Mouse (Mus musculus) adipocyte (in vitro differentiated cells): ENCODE measurements around the gene Cnn3.

Source experiments
- DNase-seq: peaks from one replicate; pipeline ENCODE4 v3.0.0-alpha.2; 2016; ENCODE audit warnings: low spot score

The Cnn3 gene

DNA sequence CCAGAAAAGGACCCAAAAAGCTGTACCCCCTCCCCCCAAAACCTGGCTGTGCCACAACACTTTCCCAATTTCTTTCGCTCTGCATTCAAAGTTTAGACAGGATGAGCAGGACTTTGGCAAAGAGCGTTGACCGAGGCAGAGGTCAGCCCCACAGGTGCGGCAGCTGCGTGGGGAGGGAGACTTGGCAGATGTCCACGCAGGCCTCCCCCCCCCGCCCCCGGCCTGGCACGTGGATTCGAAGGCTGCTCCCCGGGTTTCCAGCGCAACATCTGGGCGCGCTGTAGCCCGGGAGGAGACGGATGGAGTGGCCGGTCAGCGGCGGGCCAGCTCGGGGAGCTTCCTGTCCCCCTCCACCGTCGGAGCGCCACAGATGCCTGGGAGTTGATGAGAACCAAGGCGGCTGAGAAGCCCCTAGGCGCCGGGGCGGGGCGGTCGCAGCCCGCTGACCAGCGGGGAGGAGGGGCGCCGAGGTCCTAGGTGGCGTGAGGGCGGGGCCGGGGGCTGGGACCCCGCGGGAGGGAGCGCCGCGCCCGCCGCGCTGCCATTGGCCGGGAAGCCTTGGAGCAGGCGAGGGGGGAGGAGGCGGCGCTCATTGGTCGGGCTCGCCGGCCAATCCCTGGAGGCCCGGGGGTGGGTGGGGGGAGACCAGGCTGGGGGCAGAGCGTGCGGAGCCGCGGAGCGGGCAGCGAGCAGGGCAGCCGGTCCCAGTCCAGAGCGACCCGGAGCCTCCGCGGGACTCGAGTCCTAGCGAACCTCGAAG lies at the start of gene Cnn3:
Gene Cnn3, plus strand, starts transcription at position 637 of the 760 bp plus-strand sequence.
- peak; percentile 81 for DNase-seq

DNA sequence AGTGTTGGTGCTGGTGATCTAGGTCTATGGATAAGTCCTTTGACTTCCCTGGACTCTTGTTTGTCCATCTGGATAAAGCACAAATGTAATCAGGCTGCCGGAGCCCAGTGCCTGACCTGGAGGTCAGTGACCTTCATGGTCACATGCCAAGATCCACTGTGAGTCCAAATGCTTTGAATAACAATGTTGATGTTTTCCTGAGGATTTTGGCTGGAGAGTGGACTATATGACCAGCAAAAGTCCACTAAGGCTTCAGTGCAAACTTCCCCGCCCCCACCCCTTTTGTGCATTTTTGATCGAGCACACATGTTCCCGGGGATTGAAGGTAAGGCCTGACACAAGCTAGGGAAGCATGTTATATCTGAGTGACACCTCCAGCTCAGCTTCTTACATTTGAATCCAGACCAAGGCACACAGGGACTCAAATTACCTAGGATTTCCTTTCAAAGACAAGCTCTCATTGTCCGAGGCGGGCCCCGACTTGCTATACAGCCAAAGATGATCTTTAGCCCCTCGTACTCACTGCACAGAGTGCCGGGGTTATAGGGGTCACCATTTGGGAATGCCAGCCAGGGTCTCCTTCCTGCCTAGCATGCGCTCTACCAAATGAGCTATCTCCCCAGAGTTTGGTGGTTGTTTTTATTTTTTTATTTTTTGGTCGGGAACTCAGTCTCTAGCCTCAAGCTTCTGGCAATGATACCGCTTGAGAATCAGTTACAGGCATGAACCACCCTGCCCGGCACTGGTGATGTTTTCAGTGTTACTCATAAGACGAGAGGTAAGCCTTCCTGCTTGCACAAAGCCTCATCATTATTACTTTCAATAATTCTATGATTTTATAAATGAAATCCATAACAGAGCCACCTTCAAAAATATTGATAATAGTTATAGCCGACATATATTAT lies 47.3 kb upstream of the Cnn3 start:
- DNase-seq, result peak; percentile 79

DNA sequence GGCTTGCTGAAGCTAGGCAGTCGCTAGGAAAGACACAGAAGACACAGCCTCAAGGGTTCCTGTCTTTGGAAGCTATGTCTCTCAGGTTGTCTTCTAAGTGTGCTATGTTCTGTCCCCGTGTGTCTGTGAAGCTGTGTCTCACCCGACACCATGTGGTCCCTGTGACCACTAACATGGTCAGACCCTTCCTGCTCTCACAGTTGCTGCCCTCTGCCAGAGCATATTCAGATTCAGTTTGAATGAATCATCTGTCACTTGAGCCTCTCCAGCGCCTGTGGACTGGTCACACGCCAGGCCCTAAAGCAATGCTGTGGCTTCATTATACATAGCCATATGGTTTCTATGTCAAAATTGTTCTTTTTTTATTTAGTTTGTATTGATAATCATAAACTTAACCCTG lies 46.6 kb upstream of the Cnn3 start:
- no peak for DNase-seq

DNA sequence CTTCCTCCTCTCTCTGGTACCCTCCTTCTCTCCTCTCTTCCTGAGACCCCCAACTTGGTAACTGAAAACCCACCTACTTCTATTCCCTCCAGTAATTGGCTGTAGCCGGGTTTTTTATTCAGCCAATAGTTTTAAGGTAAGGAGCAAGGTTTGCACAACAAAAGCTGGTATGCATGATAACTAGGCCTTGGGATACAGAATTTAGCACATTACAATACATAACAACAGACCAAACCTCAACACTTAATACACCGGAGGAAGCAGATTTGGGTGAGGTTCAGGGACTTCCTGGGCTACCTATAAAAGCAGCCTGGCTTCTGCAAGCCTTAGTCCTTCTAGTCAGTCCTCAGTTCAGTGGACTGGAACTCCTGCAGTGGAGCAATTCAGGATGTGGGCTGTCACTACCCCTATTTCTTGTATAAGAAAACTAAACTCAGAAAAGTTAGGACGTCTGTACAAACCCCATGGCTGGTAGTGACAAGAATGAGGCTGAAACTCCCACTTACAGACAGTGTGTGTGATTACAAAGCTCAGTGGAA lies 38.8 kb upstream of the Cnn3 start:
- DNase-seq, result no peak

DNA sequence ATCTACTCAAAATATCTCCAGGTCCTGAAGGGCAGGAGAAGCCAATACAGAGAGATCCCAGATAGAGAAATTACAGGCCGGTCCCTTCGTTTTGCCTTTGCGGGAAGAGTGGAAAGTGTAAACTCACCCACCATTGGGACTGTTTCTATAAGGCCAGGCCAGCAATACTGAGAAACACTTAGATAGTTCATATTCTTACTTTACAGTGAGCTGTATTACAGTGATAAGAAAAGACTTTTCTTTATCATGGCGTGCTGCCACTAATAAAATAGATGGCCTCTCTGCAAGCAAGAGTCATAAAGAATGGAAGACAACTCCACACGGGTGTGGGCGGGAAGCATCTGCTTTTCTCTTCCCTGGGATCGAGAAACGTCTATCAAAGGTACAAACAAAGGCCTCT lies 36.9 kb upstream of the Cnn3 start:
- no peak for DNase-seq

DNA sequence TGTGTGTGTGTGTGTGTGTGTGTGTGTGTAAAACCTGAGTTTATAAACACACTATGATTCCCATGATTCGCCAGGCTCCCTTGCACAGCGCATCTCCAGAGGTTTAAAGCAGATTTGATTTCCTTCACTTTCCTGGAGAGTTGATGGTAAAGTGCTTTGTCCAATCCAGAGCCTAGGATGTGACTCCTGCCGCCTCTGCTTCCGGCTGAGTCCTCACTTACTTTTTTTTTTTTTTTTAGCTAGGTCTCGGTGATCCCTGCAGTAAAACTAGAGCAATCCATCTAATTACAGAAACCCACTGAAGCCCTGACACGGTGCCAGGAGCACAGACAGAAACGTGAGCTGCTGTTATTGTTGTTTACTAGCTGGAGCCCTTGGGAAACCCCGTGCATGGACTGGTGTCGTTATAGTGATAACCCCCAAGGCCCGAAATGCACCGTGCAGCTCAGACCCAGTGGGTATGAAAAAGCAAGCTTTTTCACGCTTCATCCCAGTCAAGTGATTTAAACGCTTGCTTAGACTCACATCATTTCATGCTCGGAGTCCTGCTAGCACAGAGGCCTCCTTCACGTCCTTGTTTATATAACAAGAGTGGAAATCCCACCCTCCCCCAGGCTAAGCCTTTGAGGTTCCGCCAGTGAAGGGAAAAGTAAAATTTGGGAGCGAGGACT lies 36.3 kb upstream of the Cnn3 start:
- DNase-seq, result no peak

DNA sequence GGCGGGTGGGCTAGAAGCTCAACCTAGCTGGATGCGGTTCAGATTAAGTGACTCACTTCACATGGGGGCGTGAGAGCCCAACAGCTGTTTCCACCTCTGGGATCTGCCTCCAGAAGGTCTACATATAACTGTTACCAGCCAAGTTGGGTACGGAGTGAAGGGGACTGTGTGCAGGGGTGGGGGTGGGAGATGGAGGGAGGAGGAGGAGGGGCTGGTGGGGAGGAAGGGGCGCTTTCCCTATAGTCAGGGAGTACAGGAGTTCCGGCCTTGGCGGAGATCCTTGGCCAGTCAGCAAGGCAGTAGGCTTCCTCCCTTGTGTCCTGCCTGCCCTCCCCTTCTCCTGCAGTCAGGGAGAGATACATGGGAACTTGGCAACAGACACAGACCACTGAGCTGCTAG lies 35.6 kb upstream of the Cnn3 start:
- DNase-seq, result no peak

DNA sequence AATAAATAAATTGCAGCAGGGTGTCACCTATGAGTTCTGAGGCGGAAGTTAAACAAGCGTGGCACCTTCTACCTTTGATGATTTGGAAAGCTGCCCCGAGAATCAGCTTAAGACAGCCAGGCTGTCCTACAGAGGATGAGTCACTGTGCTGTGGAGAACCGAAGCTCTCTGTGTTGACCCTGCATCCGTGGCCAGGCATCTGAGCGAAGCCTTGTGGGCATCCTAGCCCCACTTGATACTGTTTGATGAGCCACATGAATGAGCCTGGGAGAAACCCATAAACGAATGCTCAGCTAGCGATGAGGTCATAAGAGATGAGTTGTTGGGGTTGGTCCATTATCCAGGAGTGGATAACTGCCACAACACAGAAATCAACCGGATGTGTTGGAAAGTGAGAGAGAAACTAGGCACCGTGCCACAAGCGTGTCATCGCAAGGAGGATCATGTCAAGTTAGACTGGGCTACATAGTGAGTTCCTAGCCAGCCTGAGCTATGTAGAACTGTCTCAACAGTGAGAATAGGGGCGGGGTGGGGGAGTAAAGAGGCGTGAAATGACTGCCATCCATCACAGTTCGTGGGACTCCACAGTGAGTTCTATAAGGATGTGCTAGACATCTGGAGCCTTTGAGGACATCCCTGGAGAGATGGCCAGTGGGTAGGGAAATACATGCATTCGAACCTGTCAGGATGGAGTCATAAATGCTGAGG lies 30.6 kb upstream of the Cnn3 start:
- no peak for DNase-seq

DNA sequence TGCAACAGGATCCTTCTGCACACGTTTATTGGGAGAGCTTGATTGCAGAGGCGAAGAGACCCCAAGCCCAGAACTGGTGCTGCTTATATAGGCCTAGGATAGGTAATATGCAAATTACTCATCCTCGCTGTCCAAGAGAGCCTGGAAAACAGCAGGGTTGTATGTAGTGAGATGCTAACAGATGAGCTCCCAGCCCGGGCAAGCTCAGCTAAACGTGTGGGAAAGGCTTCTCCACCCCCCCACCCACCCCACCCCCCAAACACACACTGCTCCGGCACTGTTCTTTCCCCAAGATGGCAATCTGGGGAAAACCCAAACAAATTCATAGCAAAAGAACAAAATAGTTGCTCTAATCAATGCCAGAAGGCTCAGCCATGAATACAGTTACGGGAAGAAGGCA lies 29.7 kb upstream of the Cnn3 start:
- DNase-seq, result no peak

DNA sequence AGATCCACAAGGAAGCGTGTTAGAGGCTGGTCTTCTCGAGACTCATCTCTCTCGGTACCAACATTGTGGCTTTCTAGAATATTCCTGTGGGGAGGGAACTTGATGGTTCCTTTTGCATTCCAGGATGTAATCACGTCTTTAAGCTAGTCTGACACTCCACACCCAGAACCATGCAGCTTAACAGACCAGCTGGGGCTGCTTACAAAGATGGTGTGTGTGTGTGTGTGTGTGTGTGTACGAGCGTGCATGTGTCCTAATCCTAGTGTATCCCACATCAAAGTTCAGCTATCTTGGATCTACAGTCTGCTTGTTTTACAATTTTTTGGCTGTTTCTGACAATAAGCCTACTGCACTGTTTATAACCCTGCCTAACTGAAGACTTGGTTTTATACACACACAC lies 29.3 kb upstream of the Cnn3 start:
- no peak for DNase-seq

DNA sequence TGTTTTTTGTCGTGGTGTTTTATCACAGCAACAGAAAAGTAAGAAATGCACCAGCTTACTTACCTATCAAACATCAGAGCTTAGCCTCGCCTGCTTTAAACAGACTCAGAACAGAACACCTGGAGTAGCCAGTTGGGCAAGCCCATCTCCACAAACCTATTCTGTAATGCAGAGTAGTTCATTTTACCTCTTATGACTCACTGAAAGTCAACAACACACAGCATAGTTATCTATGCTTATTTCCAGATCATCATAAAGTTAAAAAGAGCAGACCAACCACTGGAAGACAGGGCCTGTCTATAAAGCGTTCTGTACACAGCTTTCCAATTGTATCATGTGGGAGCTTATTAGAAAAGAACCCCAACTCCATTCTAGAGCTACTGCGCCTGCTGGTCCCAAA lies 24.9 kb upstream of the Cnn3 start:
- DNase-seq, result no peak

DNA sequence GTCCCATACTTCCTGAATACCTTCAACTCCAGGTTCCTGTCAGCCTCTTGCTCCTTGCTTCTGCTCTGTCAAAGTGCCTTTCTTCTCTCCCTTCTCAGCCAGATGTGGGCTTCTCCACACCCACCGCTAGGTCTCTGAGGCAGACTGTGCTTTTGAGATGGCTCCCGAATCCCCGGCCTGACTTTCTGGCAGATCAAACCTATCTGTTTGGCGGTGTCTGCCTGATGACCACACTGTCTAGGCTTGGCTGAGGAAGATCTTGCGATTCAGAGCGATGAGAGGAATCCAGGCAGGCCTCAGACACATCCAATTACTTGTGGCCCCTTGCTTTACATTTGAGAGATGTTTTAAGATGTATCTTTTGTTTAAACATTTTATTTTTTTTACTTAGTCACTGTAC lies 24.2 kb upstream of the Cnn3 start:
- DNase-seq, result no peak

DNA sequence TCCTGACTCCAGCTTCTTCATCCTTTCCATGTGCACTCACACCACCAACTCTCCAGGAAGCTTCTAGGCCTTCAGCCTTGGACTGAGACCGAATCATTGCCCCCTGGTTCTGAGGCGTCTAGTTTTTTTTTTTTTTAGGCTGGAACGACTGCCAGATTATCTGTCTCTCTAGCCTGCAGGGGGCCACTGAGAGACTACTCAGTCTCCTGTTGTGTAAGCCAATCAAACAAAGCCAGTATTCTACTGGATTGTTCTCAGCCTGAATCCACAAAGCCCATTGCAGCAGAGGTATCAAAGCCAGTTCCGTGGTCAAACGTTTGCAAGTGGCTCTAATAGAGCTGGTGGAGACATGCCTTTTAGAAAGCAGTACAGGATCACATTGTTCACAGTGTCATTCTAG lies 22.8 kb upstream of the Cnn3 start:
- DNase-seq, result no peak

DNA sequence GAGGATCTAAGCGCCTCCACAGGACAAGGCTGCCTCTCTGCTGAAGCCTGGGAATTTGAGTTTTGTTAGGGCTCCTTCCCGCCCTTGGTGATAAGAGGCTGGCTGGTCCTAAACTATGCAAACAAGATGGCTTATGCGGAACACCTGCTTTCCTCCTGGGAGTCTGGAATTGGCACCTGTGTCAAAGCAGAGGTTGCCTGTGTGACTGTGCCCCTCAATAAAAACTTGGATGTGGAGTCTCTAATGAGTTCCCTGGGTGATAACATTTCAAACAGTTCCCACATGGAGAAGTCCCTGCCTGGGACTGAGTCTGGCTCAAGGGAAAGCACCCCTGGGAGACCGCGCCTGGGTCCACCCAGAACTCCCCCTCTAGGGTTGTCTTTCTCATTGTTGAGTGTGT lies 21.2 kb upstream of the Cnn3 start:
- no peak for DNase-seq

DNA sequence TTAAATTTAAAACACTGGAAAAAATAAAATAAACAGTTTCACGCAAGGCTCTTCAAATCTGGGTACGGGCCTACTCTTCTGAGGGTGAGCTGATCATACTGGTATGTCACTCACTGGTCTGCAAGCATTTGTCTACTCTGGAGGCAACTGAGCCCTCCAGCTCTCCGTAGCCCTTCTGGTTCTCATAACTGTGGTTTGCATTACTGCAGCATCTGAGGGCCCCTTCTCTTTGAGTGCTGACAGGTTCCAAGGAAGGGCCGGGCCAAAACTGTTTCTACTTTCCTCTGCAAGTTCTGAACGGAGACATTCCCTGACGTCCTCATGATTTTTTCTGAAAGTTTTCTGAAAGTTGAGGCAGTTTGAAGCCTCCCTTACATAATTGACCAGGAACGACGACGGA lies 18.9 kb upstream of the Cnn3 start:
- no peak for DNase-seq

DNA sequence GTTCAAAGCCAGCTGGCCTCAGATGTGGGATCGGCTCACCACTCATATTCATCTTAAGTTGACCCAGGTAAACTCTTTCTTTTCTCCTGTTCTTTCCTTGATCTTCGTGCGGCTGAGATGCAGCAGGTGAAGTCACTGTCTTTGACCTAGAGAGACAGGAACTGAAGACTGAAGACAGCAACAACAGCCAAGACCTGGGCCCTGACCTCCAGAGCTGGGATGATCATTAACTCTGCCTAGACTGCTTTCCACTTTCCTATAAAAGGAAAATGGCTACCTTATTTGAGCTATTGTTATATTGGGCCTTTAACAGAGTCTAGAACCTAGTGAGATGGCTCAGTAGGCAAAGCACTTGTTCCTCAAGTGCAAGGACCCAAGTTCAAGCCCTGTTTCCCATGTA lies 17.9 kb upstream of the Cnn3 start:
- DNase-seq, result no peak

DNA sequence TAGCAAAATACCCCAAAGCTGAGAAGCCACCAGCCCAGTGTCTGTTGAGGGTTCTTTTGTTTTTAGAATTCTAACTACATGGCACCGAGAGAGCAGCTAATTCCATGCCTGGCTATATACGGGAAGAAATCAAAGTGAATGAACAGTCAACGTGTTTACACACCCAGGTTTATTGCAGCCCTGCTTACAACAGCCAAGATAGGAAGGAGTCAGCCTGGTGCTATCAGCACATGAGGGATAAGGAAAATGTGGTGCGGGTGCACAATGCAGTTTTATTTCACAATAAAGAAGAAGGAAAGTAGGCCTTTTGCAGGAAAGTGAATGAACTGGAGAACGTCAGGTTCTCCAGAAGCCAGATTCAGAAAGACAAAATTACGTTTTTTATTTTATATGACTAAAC lies 14.8 kb upstream of the Cnn3 start:
- DNase-seq, result no peak

DNA sequence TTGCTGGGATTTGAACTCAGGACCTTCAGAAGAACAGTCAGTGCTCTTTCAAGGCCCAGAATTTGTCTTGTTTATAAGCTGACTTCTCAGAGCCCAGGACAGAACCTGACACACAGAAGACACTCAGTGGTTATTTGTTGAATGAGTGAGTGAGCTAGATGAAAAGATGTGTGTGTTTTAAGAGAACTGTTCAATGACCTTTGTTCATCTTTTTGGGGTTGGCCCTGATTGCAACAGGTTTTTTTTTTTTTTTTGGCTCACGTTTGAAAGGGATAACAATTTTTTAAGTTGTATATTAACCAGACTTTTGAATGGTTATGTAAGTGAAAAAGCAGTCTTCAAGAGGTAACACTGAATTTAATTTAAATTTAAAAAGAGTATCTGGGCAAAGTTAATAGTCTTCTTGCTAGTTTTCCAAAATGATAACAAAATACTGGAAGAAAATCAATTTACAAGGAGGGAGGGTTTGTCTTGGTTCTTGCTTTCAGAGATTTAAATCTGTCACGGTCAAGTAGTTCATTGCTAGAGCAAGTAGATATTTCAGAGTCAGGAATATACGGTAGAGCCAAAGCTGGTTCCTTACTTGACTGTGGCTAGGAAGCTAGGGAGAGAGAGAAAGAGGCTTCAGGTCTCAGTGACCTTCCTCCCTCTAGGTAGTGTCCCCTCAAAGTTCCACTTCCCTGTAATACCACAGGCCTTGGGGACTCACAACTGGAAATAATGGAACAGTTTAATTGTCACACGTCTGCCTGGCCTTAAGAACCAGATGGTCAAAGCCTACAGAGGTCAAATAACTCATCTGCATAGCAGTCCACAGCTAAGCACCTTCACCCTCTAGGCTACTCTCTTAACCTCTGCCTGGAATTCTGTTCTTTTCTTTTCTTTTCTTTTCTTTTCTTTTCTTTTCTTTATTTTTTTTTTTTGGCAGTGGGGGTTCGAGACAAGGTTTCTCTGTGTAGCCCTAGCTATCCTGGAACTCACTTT lies 9.8 kb upstream of the Cnn3 start:
- no peak for DNase-seq

DNA sequence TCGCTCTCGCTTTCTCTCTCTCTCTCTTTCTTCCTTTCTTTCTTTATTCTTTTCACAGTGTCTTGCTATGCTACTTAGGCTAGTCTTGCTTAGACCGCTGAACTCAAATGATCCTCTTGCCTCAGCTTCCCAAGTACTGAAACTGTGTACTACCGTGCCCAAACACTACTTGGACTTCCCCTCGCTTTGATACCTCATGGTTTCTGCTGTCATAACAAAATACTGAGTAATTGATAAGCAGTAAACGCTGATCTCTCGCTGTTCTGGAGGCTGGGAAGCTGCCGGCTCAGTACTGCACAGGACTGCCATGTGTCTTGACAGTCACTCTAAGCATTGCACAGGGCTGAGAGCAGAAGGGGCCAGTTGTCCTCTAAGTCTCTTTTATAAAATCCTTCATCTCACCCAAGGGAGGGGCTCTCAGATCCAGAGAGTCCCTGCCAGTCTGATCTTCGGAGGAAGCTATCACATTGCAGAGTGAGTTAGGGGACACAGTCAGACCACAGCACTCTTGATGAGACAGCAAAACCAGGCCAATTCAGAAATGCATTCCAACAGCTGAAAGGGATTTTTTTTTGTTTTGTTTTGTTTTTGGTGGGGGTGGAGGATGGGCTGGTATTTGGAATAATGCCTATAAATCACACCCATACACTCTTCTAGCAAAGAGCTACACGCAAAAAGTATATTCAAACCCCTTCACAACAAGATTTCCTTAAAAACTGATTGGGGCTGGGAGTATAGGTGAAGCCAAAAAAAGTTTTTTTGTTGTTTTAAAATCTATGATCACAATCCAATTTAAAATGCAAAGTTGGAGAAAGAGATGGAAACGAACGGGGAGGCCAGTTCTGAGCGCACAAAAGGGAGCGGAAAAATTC lies 8.7 kb upstream of the Cnn3 start:
- DNase-seq, result no peak

DNA sequence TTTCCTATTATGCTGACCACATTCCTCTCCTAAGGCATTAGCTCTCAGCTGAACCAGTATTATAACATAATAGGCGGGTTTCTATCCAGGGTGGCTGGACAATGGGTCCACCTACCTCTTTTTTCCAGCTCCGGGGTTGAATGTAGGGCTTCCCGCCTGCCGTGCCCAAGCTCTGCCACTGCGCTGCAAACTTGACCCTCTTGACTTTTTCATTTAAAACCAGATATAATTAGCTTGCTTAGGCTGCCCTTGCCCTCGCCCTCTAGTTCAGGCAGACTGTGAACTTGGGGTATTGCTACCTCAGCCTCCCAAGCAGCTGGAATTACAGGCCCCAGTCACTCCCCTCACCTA lies 8.1 kb upstream of the Cnn3 start:
- no peak for DNase-seq
